Mouse (Mus musculus): ENCODE results near the gene Ear10.
"Not testable (repeated sequence)": the region's sequence is repeated elsewhere in the genome, so short reads cannot be mapped to it uniquely, and the experiment has no call there.

Ear10 gene

GRCm38 (mm10) chr14:43923459-43923858 lies at the start of gene Ear10:
TSS of gene Ear10 (minus strand) at chr14:43923559.
- not testable (repeated sequence) for DNase-seq

GRCm38 (mm10) chr14:43956769-43957168 lies 33.4 kb upstream of the Ear10 start, which contains the start of gene Ang5:
TSS of gene Ang5 (plus strand) at chr14:43957069.
- DNase-seq: not testable (repeated sequence)

GRCm38 (mm10) chr14:43955074-43955473 lies 31.7 kb upstream of the Ear10 start:
- DNase-seq: not testable (repeated sequence)

GRCm38 (mm10) chr14:43953382-43953781 lies 30.0 kb upstream of the Ear10 start:
- not testable (repeated sequence) for DNase-seq

GRCm38 (mm10) chr14:43933399-43933798 lies 10.0 kb upstream of the Ear10 start:
- DNase-seq: not testable (repeated sequence)

- DNase-seq: peak; percentile 72
Observed at GRCm38 (mm10) chr14:43932991-43933390, 9.6 kb upstream of the Ear10 start.

- peak; percentile 77 for DNase-seq
Observed at GRCm38 (mm10) chr14:43925404-43925950, 2.1 kb upstream of the Ear10 start.

- peak; percentile 91 for DNase-seq
Observed at GRCm38 (mm10) chr14:43924688-43925403, 1.5 kb upstream of the Ear10 start, which contains the start of gene Gm8113. TSS of gene Gm8113 (plus strand) at chr14:43925390.

GRCm38 (mm10) chr14:43918214-43918613 lies 5.1 kb downstream of the Ear10 start:
- DNase-seq: not testable (repeated sequence)

GRCm38 (mm10) chr14:43898577-43898976 lies 24.8 kb downstream of the Ear10 start:
- DNase-seq: not testable (repeated sequence)

GRCm38 (mm10) chr14:43895357-43895756 lies 28.0 kb downstream of the Ear10 start:
- DNase-seq: not testable (repeated sequence)

- not testable (repeated sequence) for DNase-seq
Observed at GRCm38 (mm10) chr14:43891288-43891687, 32.1 kb downstream of the Ear10 start.

GRCm38 (mm10) chr14:43886235-43886634 lies 37.1 kb downstream of the Ear10 start:
- not testable (repeated sequence) for DNase-seq

- not testable (repeated sequence) for DNase-seq
Observed at GRCm38 (mm10) chr14:43879966-43880545, 43.3 kb downstream of the Ear10 start.

GRCm38 (mm10) chr14:43877789-43878188 lies 45.6 kb downstream of the Ear10 start:
- DNase-seq: not testable (repeated sequence)

GRCm38 (mm10) chr14:43875417-43875816 lies 47.9 kb downstream of the Ear10 start, which contains the start of gene Ear1:
TSS of gene Ear1 (minus strand) at chr14:43875517.
- DNase-seq: not testable (repeated sequence)

GRCm38 (mm10) chr14:43874862-43875261 lies 48.5 kb downstream of the Ear10 start:
- DNase-seq: not testable (repeated sequence)

All from retina, postnatal 1 day (tissue).